In the genomic region with DNA sequence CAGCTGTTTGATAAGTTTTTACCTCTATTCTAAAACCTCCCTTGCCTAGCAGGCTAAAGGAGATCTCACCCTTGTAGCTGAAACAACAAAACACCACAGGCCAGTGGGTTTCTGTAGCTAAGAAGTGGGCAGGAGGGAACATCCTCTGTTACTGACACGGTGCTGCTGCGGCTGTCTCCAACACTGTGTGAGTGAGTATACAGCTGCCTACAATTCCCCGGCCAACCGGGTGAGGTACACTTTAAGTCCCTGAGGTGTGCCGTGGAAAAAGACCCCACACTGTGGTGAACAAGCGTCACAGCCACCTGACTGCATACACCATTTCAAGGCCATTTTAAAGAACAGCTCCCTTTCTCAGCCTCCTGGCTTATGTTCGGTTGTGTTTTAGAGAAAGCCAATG, we compare ENCODE assay signal across 8 mouse cellular contexts.
DNase-seq lines count a peak whose midpoint lies in the region; ATAC-seq and TF ChIP-seq lines count a peak whose summit lies in the region.

No protein-coding gene starts in this region.

- H3K9me3 ChIP-seq in forebrain, postnatal 0 days (ENCODE audit: low read length) = no peaks in the 10 kb centered on the region

- ATAC-seq in forebrain, postnatal 0 days = peak; percentile 81

- peak; percentile 23 for DNase-seq in kidney, adult 18-20 months
- DNase-seq in kidney, adult 8-10 months = no peak
- peak; percentile 28 for DNase-seq in R1 (ENCODE audit: low read depth, low spot score)
- DNase-seq in forebrain, postnatal 0 days = peak; percentile 59
- peak; percentile 16 to 27 for DNase-seq in lung, postnatal 4 days
- DNase-seq in thymus, adult 2 months = peak; percentile 36
- DNase-seq in cerebellum, postnatal 25 days = no peak
- no peak for DNase-seq in adrenal gland, postnatal 4 days (ENCODE audit: low spot score in 2 of 2)

- 0 out of 2 replicates have a peak, but pooled peaks cover 4% of the 10 kb centered on the region for H3K4me1 ChIP-seq in forebrain, postnatal 0 days (ENCODE audit: insufficient read depth)
- peaks cover 11% of the 10 kb centered on the region for H3K4me1 ChIP-seq in thymus, adult 2 months (replicated peaks; ENCODE audit: control insufficient read depth, insufficient read depth, low read length)

- no peak for TF ChIP-seq POLR2A in thymus, adult 2 months (IDR thresholded peaks at IDR 0.05; ENCODE audit: control insufficient read depth, extremely low read depth, insufficient read depth, low read length, poor library complexity)

- WGBS in forebrain, postnatal 0 days = 21% methylated on average over 7 of the region's 7 CpGs
- WGBS in thymus, adult 2 months = 12% methylated on average over 7 of the region's 7 CpGs

- H3K27me3 ChIP-seq in forebrain, postnatal 0 days (ENCODE audit: insufficient read depth, low read length) = no peaks in the 10 kb centered on the region
- H3K27me3 ChIP-seq in thymus, adult 2 months (ENCODE audit: control insufficient read depth, insufficient read depth, low read length) = no peaks in the 10 kb centered on the region

- peak overlapping the region; percentile 67 for H3K27ac ChIP-seq in forebrain, postnatal 0 days (ENCODE audit: low read depth, low read length)
- peak overlapping the region; percentile 42; the same call in 1 of the 2 replicates for H3K27ac ChIP-seq in thymus, adult 2 months (ENCODE audit: control insufficient read depth, insufficient read depth, low read length)

- no peak; the same call in 1 of the 2 replicates for TF ChIP-seq CTCF in forebrain, postnatal 0 days (IDR thresholded peaks at IDR 0.05; ENCODE audit: low read depth)
- no peak for TF ChIP-seq CTCF in thymus, adult 2 months (IDR thresholded peaks at IDR 0.05; ENCODE audit: borderline replicate concordance, control insufficient read depth, extremely low read depth, insufficient read depth, low read length, poor library complexity)

- H3K4me2 ChIP-seq in forebrain, postnatal 0 days (ENCODE audit: low read depth) = peak overlapping the region; percentile 17; the same call in 1 of the 2 replicates

- H3K36me3 ChIP-seq in forebrain, postnatal 0 days (ENCODE audit: insufficient read depth) = no peaks in the 10 kb centered on the region
- no peaks in the 10 kb centered on the region for H3K36me3 ChIP-seq in thymus, adult 2 months (ENCODE audit: control insufficient read depth, insufficient read depth, low read length)

- no peak overlapping the region for H3K9ac ChIP-seq in forebrain, postnatal 0 days

- H3K4me3 ChIP-seq in forebrain, postnatal 0 days (ENCODE audit: low read depth, low read length) = no peak overlapping the region
- no peak overlapping the region for H3K4me3 ChIP-seq in thymus, adult 2 months (ENCODE audit: control insufficient read depth, insufficient read depth, low read length)

Comparison
In these comparisons a context has a peak if more than half of its experiments do, and no peak if none do; other contexts are left out.
1. DNase-seq: peak in kidney, adult 18-20 months (single experiment), R1 (single experiment), forebrain, postnatal 0 days (single experiment), lung, postnatal 4 days (2 of 2) and thymus, adult 2 months (single experiment); none in kidney, adult 8-10 months (0 of 2), cerebellum, postnatal 25 days (0 of 2) and adrenal gland, postnatal 4 days (0 of 2).